Mouse (Mus musculus): Measurements from ENCODE around the gene Cryzl2.

DNA sequence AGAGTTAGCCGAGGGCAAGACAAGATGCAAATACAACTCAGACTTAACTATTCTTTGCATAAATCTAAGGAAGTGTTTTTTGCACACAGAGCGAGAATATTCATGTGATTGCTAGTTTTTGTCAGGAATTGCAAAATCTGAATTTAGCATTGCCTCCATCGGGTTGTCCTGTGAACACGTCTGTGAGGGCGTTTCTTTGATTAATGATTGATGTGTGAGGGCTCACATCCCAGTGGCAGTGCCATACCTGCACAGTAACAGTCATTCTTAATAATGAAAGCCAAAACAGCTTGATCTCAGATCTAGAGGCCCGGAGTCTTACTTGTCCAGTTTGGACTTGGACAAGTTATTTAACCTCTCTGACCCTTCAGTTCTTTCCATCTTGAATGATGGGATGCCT lies 44.7 kb downstream of the Cryzl2 start:
- TF ChIP-seq CTCF (IDR thresholded peaks at IDR 0.05; ENCODE audit: low read depth), result no peak
- no peak for TF ChIP-seq EP300 (IDR thresholded peaks at IDR 0.05; ENCODE audit: low read depth)

Measured in heart, postnatal 0 days (tissue).